Mouse (Mus musculus): ENCODE data around the gene Fam131b.

DNA sequence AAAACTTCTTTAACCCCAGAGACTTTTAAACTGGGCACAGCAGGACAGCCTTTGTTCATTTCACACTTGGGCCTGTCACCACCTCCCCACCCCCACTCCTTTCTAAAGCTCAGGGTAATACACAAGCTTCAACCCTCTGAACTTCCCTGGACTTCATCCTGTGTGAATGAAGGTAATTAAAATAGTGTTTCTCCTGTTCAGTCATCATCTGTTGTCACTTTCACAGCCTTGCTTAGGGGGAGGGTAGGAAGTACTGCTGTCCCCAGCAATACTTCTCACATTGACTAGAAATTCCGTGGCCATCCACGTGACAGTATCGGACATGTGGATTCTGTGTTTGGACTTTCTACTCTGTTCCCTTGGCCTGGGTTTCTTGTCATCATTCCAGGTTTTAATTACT, 45.4 kb upstream of the Fam131b start:
- TF ChIP-seq CTCF (IDR thresholded peaks at IDR 0.05; ENCODE audit: insufficient read depth, low read length), result no peak
- no peak for TF ChIP-seq POLR2A (IDR thresholded peaks at IDR 0.05; ENCODE audit: borderline replicate concordance, extremely low read depth, low read depth, low read length)

Data from lung, adult 2 months (tissue).